Mouse (Mus musculus): ENCODE measurements around the gene Phf12.

DNA sequence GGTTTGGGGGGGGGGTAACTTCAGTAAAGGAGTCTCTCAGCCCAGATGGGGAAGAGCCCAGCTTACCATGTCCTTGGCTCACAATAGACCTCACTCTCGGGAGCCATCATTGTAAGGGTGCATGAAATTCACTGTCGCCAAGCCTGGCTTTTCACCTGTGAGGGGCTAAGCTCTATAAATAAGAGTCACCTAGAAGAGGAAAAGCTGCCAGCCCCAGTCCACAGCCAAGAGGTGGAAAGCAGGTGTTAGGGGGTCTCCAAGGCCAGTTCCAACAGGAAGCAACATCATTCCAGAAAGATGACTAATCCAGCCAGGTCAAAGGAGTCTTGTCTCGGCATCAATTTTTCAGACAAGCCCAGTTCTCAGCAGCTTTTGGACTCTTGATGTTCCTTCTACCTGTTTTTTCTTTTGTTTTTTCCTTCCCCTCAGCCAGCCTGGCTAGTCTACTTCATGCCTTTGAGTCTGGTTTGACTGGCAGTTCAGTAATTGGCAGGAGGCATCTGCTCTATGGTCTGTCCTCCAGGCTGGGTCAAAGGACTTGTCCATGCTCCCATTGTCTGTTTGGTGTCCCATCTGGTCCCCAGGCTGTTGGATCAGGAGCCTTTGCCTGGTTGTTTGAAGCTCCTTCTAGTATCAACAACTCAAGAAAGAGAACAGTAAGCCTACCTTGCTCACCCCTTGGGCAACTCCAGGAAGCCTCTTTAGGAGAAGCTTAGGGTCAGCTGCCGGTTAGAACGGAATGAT is 47.8 kb upstream of the Phf12 start:
- TF ChIP-seq CTCF (conservative IDR thresholded peaks at IDR 0.05; ENCODE audit: low read length) (no peak), POU5F1 (IDR thresholded peaks at IDR 0.05; ENCODE audit: borderline replicate concordance, low read length) (no peak), NANOG (IDR thresholded peaks at IDR 0.05; ENCODE audit: borderline replicate concordance, low read length) (no peak)
